Mouse (Mus musculus) urinary bladder, postnatal 36 days (tissue): ENCODE measurements at regions not wholly inside any gene's neighbourhood (a gene's known extent, or its start where the extent isn't known, plus 50 kb on each side); places are given as distances from the start of the nearest gene placed in this dataset.
"Not testable (repeated sequence)": the region's sequence is repeated elsewhere in the genome, so short reads cannot be mapped to it uniquely, and the experiment has no call there.

Experiments
- DNase-seq, 2 experiments: peaks; one replicate each; pipeline ENCODE4 v3.0.0; 2022; ENCODE audit warnings: low spot score in 2 of 2, mixed read lengths in 1 of 2

GRCm38 (mm10) chr10:120284785-120285184, 57.9 kb downstream of the Llph start:
- no peak for DNase-seq

- DNase-seq, result no peak
Measured at GRCm38 (mm10) chr10:120291912-120292311, 65.0 kb downstream of the Llph start.

GRCm38 (mm10) chr10:120293381-120293780, 66.5 kb downstream of the Llph start:
- not testable (repeated sequence) for DNase-seq

- no peak for DNase-seq
Measured at GRCm38 (mm10) chr10:120294487-120294886, 67.6 kb downstream of the Llph start.

- no peak for DNase-seq
Measured at GRCm38 (mm10) chr10:120297311-120297710, 70.4 kb downstream of the Llph start.

- DNase-seq, result no peak
Measured at GRCm38 (mm10) chr10:120298293-120298927, 71.5 kb downstream of the Llph start.

GRCm38 (mm10) chr10:120306010-120306409, 79.1 kb downstream of the Llph start:
- peak; percentile 13 to 19 for DNase-seq

- no peak for DNase-seq
Measured at GRCm38 (mm10) chr10:120308681-120309080, 81.8 kb downstream of the Llph start.
